Mouse (Mus musculus): ENCODE measurements around the gene Gm17949. TPM values are rescaled to one million over a fixed set of nuclear protein-coding genes. Genes with fewer than 3 reads are reported as not detected.

Gene Gm17949
- polyA plus RNA-seq (2012; rRNA removed): not detected in 2 replicates

DNA sequence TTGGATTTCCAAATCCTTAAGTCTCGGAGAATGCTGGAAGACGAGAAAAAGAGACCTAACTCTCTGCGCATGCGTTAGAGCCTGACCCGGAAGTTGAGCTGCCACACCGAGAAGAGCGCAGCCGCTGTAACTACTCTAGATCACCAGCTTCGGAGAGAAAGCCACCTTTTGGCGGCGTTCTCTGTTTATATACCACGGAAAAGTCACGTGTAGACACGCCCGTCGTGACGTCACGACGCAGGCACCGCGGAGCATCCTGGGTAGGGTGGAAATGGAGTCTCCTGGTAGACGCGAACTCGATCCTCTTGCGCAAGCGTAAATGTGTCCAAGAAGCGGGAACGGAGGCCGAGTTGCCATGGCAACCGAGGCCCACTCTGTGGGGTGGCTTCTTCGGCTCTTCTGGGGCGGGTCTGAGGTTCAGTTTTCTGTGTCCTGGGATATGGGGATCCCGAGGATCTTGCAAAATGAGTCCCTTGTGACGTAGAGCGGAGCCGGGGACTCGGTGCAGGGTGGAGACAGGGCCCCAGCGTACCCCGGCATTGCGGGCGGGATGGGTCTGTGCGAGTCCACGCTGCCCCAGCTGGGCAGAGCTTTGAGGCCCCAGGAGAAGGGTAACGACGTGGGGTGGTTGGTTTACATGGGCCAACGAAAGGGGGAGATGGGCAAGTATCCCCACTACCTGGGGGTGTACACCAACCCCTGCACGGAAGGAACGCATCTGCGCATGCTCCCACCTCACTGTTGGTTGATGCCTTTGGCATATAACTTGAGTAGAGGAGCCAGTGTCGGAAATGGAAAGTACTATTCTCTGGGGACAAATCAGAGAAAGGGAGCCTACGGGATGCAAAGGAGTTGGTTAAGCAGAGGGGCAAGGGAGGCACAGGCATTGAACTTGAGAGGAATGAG is at the start of gene Gm17949, which contains the start of gene Gtf2f1:
Gm17949 (plus strand) TSS at position 234 of the 906 bp plus-strand sequence.
Gtf2f1 (minus strand) TSS at position 53 of the 906 bp plus-strand sequence.
- peaks cover 18% of the 10 kb centered on the region for H3K36me3 ChIP-seq (ENCODE audit: control insufficient read depth, insufficient read depth, low read length)
- H3K4me1 ChIP-seq (ENCODE audit: control insufficient read depth, insufficient read depth, insufficient read length, low read length): peaks cover 7% of the 10 kb centered on the region; the same call in 1 of the 2 replicates
- peak within 1 kb of the TSS; percentile 63 for H3K27ac ChIP-seq (ENCODE audit: insufficient read depth, low read depth, low read length)
- peak; percentile 99 for TF ChIP-seq POLR2A (IDR thresholded peaks at IDR 0.05; ENCODE audit: low read depth, low read length)
- TF ChIP-seq CTCF (IDR thresholded peaks at IDR 0.05; ENCODE audit: extremely low read depth, insufficient read length, insufficient replicate concordance, low read depth, low read length): no peak
- H3K4me3 ChIP-seq (ENCODE audit: low read depth, low read length): peak within 1 kb of the TSS; percentile 81
- WGBS: 1% methylated on average over 51 of the region's 51 CpGs
- H3K27me3 ChIP-seq (ENCODE audit: control insufficient read depth, insufficient read depth, low read length): no peaks in the 10 kb centered on the region

DNA sequence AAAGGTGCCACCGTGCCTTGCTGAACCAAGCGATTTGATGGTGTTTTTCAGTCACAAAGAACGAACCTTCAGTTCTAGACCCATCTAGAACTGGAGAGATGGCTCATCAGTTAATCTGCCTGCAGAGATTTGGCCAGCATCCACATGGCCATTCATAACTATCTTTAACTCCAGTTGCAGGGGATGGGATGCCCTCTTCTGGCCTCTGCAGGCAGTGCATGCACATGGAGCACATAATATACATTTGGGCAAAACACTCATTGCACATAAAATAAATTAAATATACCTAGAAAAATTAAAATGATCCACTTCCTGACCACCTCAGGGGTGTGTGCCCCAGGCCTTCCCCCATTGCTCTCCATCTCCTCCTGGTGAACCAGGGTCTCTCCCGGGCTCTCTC is 49.4 kb upstream of the Gm17949 start:
- Histone ChIP-seq H3K4me3 (ENCODE audit: low read depth, low read length) (no peak overlapping the region), H3K36me3 (ENCODE audit: control insufficient read depth, insufficient read depth, low read length) (no peaks in the 10 kb centered on the region), H3K27me3 (ENCODE audit: control insufficient read depth, insufficient read depth, low read length) (no peaks in the 10 kb centered on the region), H3K27ac (ENCODE audit: insufficient read depth, low read depth, low read length) (no peak overlapping the region), H3K4me1 (ENCODE audit: control insufficient read depth, insufficient read depth, insufficient read length, low read length) (peaks cover 23% of the 10 kb centered on the region)
- TF ChIP-seq POLR2A (IDR thresholded peaks at IDR 0.05; ENCODE audit: low read depth, low read length) (no peak), CTCF (IDR thresholded peaks at IDR 0.05; ENCODE audit: extremely low read depth, insufficient read length, insufficient replicate concordance, low read depth, low read length) (no peak)
- WGBS: 94% methylated on average over 4 of the region's 4 CpGs

DNA sequence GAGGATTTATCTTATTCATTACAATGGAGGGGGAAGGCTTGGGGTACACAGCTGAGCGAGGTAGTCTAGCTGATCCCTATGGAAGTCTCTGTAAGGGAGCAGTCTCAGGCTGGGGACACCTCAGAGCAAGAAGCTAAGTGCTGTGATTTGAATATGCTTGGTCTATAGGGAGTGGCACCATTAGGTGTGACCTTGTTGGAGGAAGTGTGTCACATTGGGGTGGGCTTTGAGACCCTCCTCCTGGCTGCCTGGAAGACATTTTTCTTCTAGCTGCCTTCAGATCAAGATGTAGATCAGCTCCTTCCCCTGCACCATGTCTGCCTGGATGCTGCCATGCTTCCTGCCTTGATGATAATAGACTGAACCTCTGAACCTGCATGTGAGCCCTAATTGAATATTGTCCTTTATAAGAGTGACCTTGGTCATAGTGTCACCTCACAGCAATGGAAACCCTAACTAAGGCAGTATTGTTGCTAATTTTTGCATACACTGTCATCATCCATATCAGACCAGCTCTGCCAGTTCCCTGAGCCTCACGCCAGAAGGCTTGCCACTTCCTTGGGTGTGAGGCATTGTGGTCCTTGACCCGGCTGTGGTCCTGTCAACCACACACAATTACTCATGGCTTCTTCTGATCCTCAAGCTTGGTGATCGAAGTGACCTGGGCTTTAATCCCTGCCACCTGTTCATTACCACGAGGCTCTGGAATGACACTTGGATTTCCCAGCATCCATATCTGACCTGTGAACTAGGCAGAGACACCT is 48.4 kb upstream of the Gm17949 start:
- Histone ChIP-seq H3K4me1 (ENCODE audit: control insufficient read depth, insufficient read depth, insufficient read length, low read length) (peaks cover 23% of the 10 kb centered on the region), H3K27ac (ENCODE audit: insufficient read depth, low read depth, low read length) (peak overlapping the region; percentile 94), H3K36me3 (ENCODE audit: control insufficient read depth, insufficient read depth, low read length) (no peaks in the 10 kb centered on the region), H3K27me3 (ENCODE audit: control insufficient read depth, insufficient read depth, low read length) (no peaks in the 10 kb centered on the region), H3K4me3 (ENCODE audit: low read depth, low read length) (no peak overlapping the region)
- WGBS: 37% methylated on average over 5 of the region's 5 CpGs
- no peak for TF ChIP-seq POLR2A (IDR thresholded peaks at IDR 0.05; ENCODE audit: low read depth, low read length)

DNA sequence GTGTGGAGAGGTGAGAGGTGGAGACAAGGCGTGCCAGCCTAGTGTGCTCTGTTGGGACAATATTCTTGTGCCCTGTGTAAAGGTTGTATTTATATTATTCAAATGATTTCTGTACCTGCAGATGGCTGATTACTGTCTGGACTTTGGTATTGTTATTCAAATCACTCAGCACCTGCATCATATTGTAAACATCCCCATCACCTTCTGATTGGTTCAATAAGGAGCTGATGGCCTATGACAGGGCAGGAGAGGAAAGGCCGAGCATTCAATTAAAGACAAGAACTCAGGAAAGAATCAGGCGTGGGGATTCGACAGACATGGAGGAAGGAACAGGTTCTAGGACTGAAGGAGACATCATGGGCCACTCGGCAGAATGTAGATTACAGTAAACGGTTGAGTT is 47.6 kb upstream of the Gm17949 start:
- H3K27me3 ChIP-seq (ENCODE audit: control insufficient read depth, insufficient read depth, low read length): no peaks in the 10 kb centered on the region
- H3K36me3 ChIP-seq (ENCODE audit: control insufficient read depth, insufficient read depth, low read length): no peaks in the 10 kb centered on the region
- no peak for TF ChIP-seq POLR2A (IDR thresholded peaks at IDR 0.05; ENCODE audit: low read depth, low read length)
- no peak for TF ChIP-seq CTCF (IDR thresholded peaks at IDR 0.05; ENCODE audit: extremely low read depth, insufficient read length, insufficient replicate concordance, low read depth, low read length)
- 34% methylated on average over 6 of the region's 6 CpGs for WGBS
- peak overlapping the region; percentile 94 for H3K27ac ChIP-seq (ENCODE audit: insufficient read depth, low read depth, low read length)
- H3K4me3 ChIP-seq (ENCODE audit: low read depth, low read length): no peak overlapping the region
- peaks cover 21% of the 10 kb centered on the region for H3K4me1 ChIP-seq (ENCODE audit: control insufficient read depth, insufficient read depth, insufficient read length, low read length)

DNA sequence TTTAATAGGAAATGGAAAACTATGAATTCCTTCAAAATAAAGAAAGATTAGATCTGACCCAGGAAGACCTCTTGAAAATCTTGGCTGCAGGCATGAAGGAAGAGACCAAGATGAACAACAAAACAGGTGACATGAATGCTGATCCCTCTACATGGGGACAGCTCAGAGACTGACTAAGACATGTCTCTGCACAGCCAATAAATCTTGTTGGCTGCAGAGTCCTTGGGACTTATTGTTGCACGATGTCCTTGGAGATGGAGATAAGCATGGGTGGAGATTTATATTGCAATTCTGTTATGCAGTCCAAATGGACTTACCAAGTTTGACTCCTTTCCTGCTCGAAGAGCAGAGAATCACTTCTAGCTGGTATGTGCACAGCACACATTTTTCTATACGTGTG is 41.9 kb upstream of the Gm17949 start:
- no peaks in the 10 kb centered on the region for H3K27me3 ChIP-seq (ENCODE audit: control insufficient read depth, insufficient read depth, low read length)
- 33% methylated on average over 3 of the region's 3 CpGs for WGBS
- peaks cover 14% of the 10 kb centered on the region for H3K4me1 ChIP-seq (ENCODE audit: control insufficient read depth, insufficient read depth, insufficient read length, low read length)
- no peak overlapping the region for H3K27ac ChIP-seq (ENCODE audit: insufficient read depth, low read depth, low read length)
- no peaks in the 10 kb centered on the region for H3K36me3 ChIP-seq (ENCODE audit: control insufficient read depth, insufficient read depth, low read length)
- TF ChIP-seq CTCF (IDR thresholded peaks at IDR 0.05; ENCODE audit: extremely low read depth, insufficient read length, insufficient replicate concordance, low read depth, low read length): no peak
- H3K4me3 ChIP-seq (ENCODE audit: low read depth, low read length): no peak overlapping the region

DNA sequence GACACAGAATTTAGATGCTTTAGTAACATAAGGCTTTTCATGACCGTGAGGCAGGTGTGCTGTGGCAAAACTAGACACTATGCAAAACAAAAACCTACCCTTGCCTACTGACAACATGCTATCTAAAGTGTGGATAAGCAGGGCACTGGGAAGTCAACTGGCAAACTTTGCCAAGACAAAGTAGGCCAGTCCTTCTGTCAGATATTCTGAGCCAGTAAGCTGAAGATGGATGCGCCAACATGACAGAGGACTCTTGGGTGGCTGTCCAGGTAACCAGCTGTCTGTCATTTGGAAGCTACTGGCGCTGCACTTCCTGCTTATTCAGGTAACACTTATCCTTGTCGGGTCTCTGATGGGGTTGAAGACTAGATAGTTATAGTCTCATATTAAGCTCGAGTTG is 41.2 kb upstream of the Gm17949 start:
- peak overlapping the region; percentile 16 for H3K27ac ChIP-seq (ENCODE audit: insufficient read depth, low read depth, low read length)
- H3K36me3 ChIP-seq (ENCODE audit: control insufficient read depth, insufficient read depth, low read length): no peaks in the 10 kb centered on the region
- no peak overlapping the region for H3K4me3 ChIP-seq (ENCODE audit: low read depth, low read length)
- TF ChIP-seq POLR2A (IDR thresholded peaks at IDR 0.05; ENCODE audit: low read depth, low read length) (no peak), CTCF (IDR thresholded peaks at IDR 0.05; ENCODE audit: extremely low read depth, insufficient read length, insufficient replicate concordance, low read depth, low read length) (no peak)
- peaks cover 15% of the 10 kb centered on the region; the same call in 1 of the 2 replicates for H3K4me1 ChIP-seq (ENCODE audit: control insufficient read depth, insufficient read depth, insufficient read length, low read length)
- WGBS: 64% methylated on average over 5 of the region's 5 CpGs
- no peaks in the 10 kb centered on the region for H3K27me3 ChIP-seq (ENCODE audit: control insufficient read depth, insufficient read depth, low read length)
